Mouse (Mus musculus): Measurements from ENCODE around the gene Kif1c. TPM values are rescaled to one million over a fixed set of nuclear protein-coding genes. Genes with fewer than 3 reads are reported as not detected.

The Kif1c gene
- polyA plus RNA-seq, 1 experiment from 2014 or later, result 1.9 TPM

- under 1% methylated on average over 44 of the region's 44 CpGs for WGBS
Measured at GRCm38 (mm10) chr11:70668771-70669505, 31.4 kb upstream of the Kif1c start, which contains the start of gene Spag7. Spag7 (minus strand) TSS chr11:70669416.

GRCm38 (mm10) chr11:70669582-70670345 lies 30.6 kb upstream of the Kif1c start:
- H3K4me3 ChIP-seq, result peak overlapping the region; percentile 70
- peak overlapping the region; percentile 76 for H3K9ac ChIP-seq
- H3K9me3 ChIP-seq, result no peaks in the 10 kb centered on the region
- peak overlapping the region; percentile 99 for H3K27ac ChIP-seq
- peak; percentile 49 for ATAC-seq (replicated peaks)
- H3K36me3 ChIP-seq (replicated peaks), result peaks cover 14% of the 10 kb centered on the region; the same call in 1 of the 2 replicates
- H3K4me2 ChIP-seq, result peak overlapping the region; percentile 90
- under 1% methylated on average over 31 of the region's 31 CpGs for WGBS
- no peaks in the 10 kb centered on the region for H3K27me3 ChIP-seq (replicated peaks)
- H3K4me1 ChIP-seq, result peaks cover 33% of the 10 kb centered on the region

More at GRCm38 (mm10) chr11:70668771-70669505, 31.4 kb upstream of the Kif1c start, which contains the start of gene Spag7:
- Histone ChIP-seq H3K27me3 (replicated peaks) (no peaks in the 10 kb centered on the region), H3K9ac (peak within 1 kb of the TSS; percentile 76), H3K36me3 (replicated peaks) (peaks cover 16% of the 10 kb centered on the region), H3K4me2 (peak within 1 kb of the TSS; percentile 90), H3K4me1 (peaks cover 33% of the 10 kb centered on the region), H3K4me3 (peak within 1 kb of the TSS; percentile 70), H3K9me3 (no peaks in the 10 kb centered on the region), H3K27ac (peak within 1 kb of the TSS; percentile 99)
- ATAC-seq (replicated peaks), result peak; percentile 96

- H3K27me3 ChIP-seq (replicated peaks), result no peaks in the 10 kb centered on the region
- H3K9me3 ChIP-seq, result no peaks in the 10 kb centered on the region
- peak overlapping the region; percentile 90 for H3K4me2 ChIP-seq
- peak overlapping the region; percentile 76 for H3K9ac ChIP-seq
- 0 out of 2 replicates have a peak, but pooled peaks cover 10% of the 10 kb centered on the region for H3K36me3 ChIP-seq (replicated peaks)
- 39% methylated on average over 14 of the region's 14 CpGs for WGBS
- H3K27ac ChIP-seq, result peak overlapping the region; percentile 99
- peak overlapping the region; percentile 70 for H3K4me3 ChIP-seq
- no peak for ATAC-seq (replicated peaks)
- H3K4me1 ChIP-seq, result peaks cover 33% of the 10 kb centered on the region
Measured at GRCm38 (mm10) chr11:70670483-70670882, 29.9 kb upstream of the Kif1c start.

- Histone ChIP-seq H3K4me1 (peaks cover 33% of the 10 kb centered on the region), H3K36me3 (replicated peaks) (peaks cover 16% of the 10 kb centered on the region; the same call in 1 of the 2 replicates), H3K4me2 (peak overlapping the region; percentile 90), H3K27ac (no peak overlapping the region), H3K27me3 (replicated peaks) (no peaks in the 10 kb centered on the region), H3K9ac (no peak overlapping the region; the same call in 1 of the 2 replicates), H3K4me3 (no peak overlapping the region), H3K9me3 (no peaks in the 10 kb centered on the region)
- ATAC-seq (replicated peaks), result no peak
- WGBS, result 74% methylated on average over 16 of the region's 16 CpGs
Measured at GRCm38 (mm10) chr11:70671333-70672047, 28.9 kb upstream of the Kif1c start.

- ATAC-seq (replicated peaks), result no peak
- H3K9ac ChIP-seq, result no peak overlapping the region
Measured at GRCm38 (mm10) chr11:70674014-70674413, 26.3 kb upstream of the Kif1c start.

GRCm38 (mm10) chr11:70674501-70674900 lies 25.8 kb upstream of the Kif1c start:
- peaks cover 18% of the 10 kb centered on the region for H3K4me1 ChIP-seq
- ATAC-seq (replicated peaks), result no peak
- peaks cover 32% of the 10 kb centered on the region; the same call in 1 of the 2 replicates for H3K36me3 ChIP-seq (replicated peaks)

More at GRCm38 (mm10) chr11:70674014-70674413, 26.3 kb upstream of the Kif1c start:
- Histone ChIP-seq H3K9me3 (no peaks in the 10 kb centered on the region), H3K4me2 (no peak overlapping the region), H3K27me3 (replicated peaks) (no peaks in the 10 kb centered on the region), H3K27ac (no peak overlapping the region), H3K36me3 (replicated peaks) (peaks cover 28% of the 10 kb centered on the region; the same call in 1 of the 2 replicates), H3K4me1 (peaks cover 18% of the 10 kb centered on the region), H3K4me3 (no peak overlapping the region)
- 47% methylated on average over 6 of the region's 6 CpGs for WGBS

GRCm38 (mm10) chr11:70678092-70678491 lies 22.3 kb upstream of the Kif1c start:
- H3K4me2 ChIP-seq, result no peak overlapping the region
- H3K9ac ChIP-seq, result no peak overlapping the region
- peaks cover 39% of the 10 kb centered on the region; the same call in 1 of the 2 replicates for H3K36me3 ChIP-seq (replicated peaks)
- H3K27ac ChIP-seq, result no peak overlapping the region
- WGBS, result 88% methylated on average over 9 of the region's 9 CpGs
- no peaks in the 10 kb centered on the region for H3K27me3 ChIP-seq (replicated peaks)
- H3K4me1 ChIP-seq, result peaks cover 8% of the 10 kb centered on the region
- no peaks in the 10 kb centered on the region for H3K9me3 ChIP-seq
- ATAC-seq (replicated peaks), result no peak
- H3K4me3 ChIP-seq, result no peak overlapping the region

More at GRCm38 (mm10) chr11:70674501-70674900, 25.8 kb upstream of the Kif1c start:
- Histone ChIP-seq H3K27me3 (replicated peaks) (no peaks in the 10 kb centered on the region), H3K9ac (no peak overlapping the region), H3K27ac (no peak overlapping the region), H3K4me2 (no peak overlapping the region), H3K9me3 (no peaks in the 10 kb centered on the region), H3K4me3 (no peak overlapping the region)
- WGBS, result 61% methylated on average over 11 of the region's 11 CpGs

- 80% methylated on average over 2 of the region's 2 CpGs for WGBS
- Histone ChIP-seq H3K36me3 (replicated peaks) (peaks cover 38% of the 10 kb centered on the region; the same call in 1 of the 2 replicates), H3K9me3 (no peaks in the 10 kb centered on the region), H3K4me1 (peaks cover 8% of the 10 kb centered on the region), H3K27me3 (replicated peaks) (no peaks in the 10 kb centered on the region), H3K9ac (no peak overlapping the region), H3K27ac (no peak overlapping the region), H3K4me2 (no peak overlapping the region), H3K4me3 (no peak overlapping the region)
- ATAC-seq (replicated peaks), result no peak
Measured at GRCm38 (mm10) chr11:70678576-70678975, 21.8 kb upstream of the Kif1c start.

GRCm38 (mm10) chr11:70679361-70679760 lies 21.0 kb upstream of the Kif1c start:
- 97% methylated on average over 8 of the region's 8 CpGs for WGBS
- H3K4me2 ChIP-seq, result no peak overlapping the region
- H3K27ac ChIP-seq, result no peak overlapping the region
- H3K9ac ChIP-seq, result no peak overlapping the region
- H3K27me3 ChIP-seq (replicated peaks), result no peaks in the 10 kb centered on the region
- peaks cover 8% of the 10 kb centered on the region for H3K4me1 ChIP-seq
- H3K9me3 ChIP-seq, result no peaks in the 10 kb centered on the region
- peaks cover 35% of the 10 kb centered on the region for H3K36me3 ChIP-seq (replicated peaks)
- no peak for ATAC-seq (replicated peaks)
- no peak overlapping the region for H3K4me3 ChIP-seq

GRCm38 (mm10) chr11:70679894-70680293 lies 20.5 kb upstream of the Kif1c start:
- Histone ChIP-seq H3K27me3 (replicated peaks) (no peaks in the 10 kb centered on the region), H3K4me2 (no peak overlapping the region), H3K27ac (no peak overlapping the region), H3K9ac (no peak overlapping the region), H3K4me3 (no peak overlapping the region), H3K36me3 (replicated peaks) (peaks cover 36% of the 10 kb centered on the region), H3K9me3 (no peaks in the 10 kb centered on the region), H3K4me1 (peaks cover 8% of the 10 kb centered on the region)
- no peak for ATAC-seq (replicated peaks)
- WGBS, result 89% methylated on average over 8 of the region's 8 CpGs

- WGBS, result 70% methylated on average over 12 of the region's 12 CpGs
- peaks cover 37% of the 10 kb centered on the region for H3K36me3 ChIP-seq (replicated peaks)
- H3K4me3 ChIP-seq, result no peak overlapping the region
- H3K27ac ChIP-seq, result no peak overlapping the region; the same call in 1 of the 2 replicates
- no peak overlapping the region for H3K9ac ChIP-seq
- H3K4me1 ChIP-seq, result peaks cover 13% of the 10 kb centered on the region
- H3K27me3 ChIP-seq (replicated peaks), result no peaks in the 10 kb centered on the region
- ATAC-seq (replicated peaks), result no peak
- H3K9me3 ChIP-seq, result no peaks in the 10 kb centered on the region
- H3K4me2 ChIP-seq, result no peak overlapping the region
Measured at GRCm38 (mm10) chr11:70681170-70681569, 19.2 kb upstream of the Kif1c start.

Measured in midbrain, embryonic 15.5 days (tissue).